Mouse (Mus musculus) lung, adult 10 weeks (tissue): ENCODE results near the gene Smarcd1. TPM values are rescaled to one million over a fixed set of nuclear protein-coding genes. Genes with fewer than 3 reads are reported as not detected.

Source experiments
- polyA plus RNA-seq: library from polyadenylated mRNA; stranded (reverse); fragments of 350-450 nt; fragmentation: Illumina TruSeq; extraction: RNeasy Lipid Tissue Mini Kit (QIAGEN cat#74804); gene quantifications from one replicate; pipeline ENCODE4 v1.2.3, GENCODE M21; 2014; ENCODE audit warnings: low read depth, low replicate concordance; ENCODE audit not compliant: insufficient read depth

The Smarcd1 gene
- polyA plus RNA-seq, result 10.8 TPM

DNA sequence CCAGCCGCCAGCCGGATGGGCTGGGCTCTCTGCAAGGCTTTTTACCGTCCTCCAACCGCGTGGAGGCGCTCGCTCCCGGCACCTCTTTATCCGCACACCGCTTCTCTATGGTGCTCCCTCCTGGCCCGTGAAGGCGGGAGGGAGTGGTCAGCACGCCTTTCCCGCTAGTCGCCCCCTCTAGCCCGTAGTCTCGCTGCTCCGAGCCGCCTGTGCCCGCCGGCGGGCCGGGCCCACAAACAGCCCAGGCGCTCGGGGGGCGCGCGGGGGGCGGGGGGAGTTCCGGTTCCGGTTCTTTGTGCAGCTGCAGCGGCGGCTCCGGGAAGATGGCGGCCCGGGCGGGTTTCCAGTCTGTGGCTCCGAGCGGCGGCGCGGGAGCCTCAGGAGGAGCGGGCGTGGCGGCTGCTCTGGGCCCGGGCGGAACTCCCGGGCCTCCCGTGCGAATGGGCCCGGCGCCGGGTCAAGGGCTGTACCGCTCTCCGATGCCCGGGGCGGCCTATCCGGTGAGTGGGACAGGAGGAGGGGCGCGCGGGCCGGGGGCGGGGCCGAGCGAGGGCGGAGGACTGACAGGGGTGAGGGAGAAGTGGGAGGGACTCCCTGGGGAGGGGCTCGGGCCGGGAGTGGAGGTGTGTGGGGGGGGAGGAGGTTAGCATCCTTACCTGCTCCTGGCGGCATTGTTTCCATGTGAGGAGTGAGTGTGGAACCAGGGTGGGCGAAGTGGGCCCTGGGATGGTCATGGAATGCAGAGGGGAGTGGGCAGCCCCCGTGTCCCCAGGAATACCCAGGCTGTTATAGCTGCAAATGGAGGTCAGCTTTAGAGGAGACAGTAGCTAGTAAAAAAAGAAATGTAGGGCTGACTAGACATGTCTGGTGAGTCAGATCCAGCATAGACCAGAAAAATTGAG, at the start of gene Smarcd1:
Gene Smarcd1 (plus strand): TSS at position 131 of the 902 bp plus-strand sequence.

GRCm38 (mm10) chr15:99670154-99670821, 31.6 kb upstream of the Smarcd1 start, which contains the start of gene Asic1:
TSS of gene Asic1 (plus strand) at chr15:99670368.

DNA sequence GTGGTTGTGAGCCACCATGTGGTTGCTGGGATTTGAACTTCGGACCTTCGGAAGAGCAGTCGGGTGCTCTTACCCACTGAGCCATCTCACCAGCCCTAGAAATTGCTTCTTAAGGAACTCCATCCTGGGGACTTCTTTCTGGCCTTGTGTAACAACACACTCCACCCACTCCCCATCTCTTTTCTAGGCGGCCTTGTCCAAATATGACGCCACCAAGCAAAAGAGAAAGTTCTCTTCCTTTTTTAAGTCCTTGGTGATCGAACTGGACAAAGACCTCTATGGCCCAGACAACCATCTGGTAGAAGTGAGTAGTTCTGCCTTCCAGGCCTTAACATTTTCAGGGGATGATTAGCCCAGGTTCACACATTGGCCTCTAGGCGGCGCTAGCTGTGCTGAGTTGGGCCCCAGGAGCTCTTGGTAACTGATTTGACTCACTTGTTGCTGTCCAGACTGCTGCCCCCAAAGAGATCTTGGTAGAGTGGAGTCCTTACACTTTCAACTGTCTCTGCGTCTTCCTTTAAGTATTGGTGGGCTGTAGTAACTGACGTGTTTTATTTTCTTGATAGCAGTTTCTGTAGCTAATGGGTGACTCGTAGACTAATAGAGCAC, 3.6 kb downstream of the Smarcd1 start, which contains the start of gene Gm17349:
Gene Gm17349 (minus strand): TSS at position 51 of the 609 bp plus-strand sequence.

DNA sequence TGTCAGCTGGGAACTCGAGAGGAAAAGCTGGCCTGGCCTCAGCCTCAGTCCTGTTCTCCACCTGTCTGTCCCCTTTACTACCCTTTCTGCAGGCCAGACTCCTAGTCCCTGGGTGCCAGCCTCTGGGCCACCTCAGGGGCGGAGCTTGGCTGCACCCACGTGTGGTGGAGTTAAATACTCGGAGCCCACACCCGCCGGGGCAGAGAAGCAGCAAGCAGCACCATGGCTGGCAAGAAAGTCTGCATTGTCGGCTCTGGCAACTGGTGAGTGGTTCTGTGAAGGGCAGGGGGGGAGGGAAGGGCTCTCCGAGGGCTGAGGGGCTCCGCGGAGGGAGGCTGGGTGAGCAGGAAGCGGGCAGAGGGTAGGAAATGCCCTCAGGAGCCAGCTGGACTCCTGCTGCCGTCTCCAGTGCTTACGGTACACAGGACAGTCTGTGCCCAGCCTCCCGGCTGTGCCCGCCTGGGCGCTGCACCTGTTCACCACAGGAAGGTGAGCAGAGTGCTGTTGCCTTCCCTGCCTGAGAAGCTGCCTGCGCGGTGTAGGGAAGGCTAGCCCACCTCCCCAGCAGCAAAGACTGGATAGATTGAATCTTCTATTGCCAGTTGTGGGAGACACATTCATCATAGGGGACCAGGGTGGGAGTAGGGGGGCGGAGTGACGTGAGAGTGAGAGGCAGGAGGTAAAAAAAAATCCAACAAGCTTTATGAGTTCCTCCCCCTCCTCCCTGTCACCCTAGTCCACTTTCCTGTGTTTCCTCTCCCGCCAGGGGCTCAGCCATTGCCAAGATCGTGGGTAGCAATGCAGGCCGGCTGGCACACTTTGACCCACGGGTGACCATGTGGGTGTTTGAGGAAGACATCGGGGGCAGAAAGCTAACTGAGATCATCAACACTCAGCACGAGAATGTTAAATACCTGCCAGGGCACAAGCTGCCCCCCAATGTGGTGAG, 15.7 kb downstream of the Smarcd1 start, which contains the start of gene Gpd1:
Gene Gpd1 (plus strand): TSS at position 130 of the 949 bp plus-strand sequence.

DNA sequence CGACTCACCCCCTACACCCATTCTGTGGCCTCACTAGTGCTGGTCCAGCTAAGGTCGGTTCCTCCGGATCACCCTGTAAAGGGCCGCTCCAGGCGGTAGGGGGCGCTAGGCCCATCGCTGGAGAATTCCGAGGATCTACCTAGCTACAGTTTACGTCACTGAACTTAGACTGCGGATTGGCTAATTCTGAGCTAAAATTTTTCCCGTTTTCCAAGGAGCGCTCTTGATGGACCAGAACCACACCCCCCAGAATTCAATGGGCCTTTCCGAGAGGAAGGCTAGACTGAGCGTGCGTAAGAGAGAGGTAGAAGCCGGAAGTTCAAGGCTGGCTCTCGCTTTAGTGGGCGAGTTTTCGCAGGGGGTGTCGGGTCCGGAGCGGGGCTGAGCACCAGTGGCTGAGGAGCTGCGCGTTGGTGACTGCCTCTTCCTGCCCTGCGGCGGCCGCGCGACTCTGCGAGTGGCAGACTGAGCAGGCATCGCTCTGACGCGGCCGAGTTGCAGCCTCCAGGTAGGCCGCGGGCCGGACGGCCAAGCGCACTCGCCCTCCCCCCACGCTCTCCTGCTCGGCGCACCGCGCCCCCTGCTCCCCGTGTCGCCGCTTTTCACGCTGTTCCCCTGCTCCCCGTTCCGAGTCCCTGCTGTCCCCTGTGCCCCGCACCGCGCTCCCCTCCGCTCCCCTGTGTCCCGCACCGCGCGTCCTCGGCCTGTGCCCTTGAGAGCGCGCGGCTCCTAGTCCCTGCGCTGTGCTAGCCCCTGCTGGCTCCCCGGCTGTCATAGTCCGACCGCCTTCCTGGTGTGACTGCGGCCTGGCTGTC, 23.6 kb downstream of the Smarcd1 start, which contains the start of gene Cox14:
Gene Cox14 (plus strand): TSS at position 278 of the 815 bp plus-strand sequence.

Other genes starting within 250 kb of the Smarcd1 start
- 2.8 TPM for gene Nckap5l, start 244.4 kb upstream of the Smarcd1 start, polyA plus RNA-seq
- gene Bcdin3d, start 227.4 kb upstream of the Smarcd1 start, polyA plus RNA-seq, result 7.1 TPM
- 9.0 TPM for gene Faim2, start 174.0 kb upstream of the Smarcd1 start, polyA plus RNA-seq
- gene Aqp2, start 123.1 kb upstream of the Smarcd1 start, polyA plus RNA-seq, result 0.22 TPM
- 348 TPM for gene Aqp5, start 111.3 kb upstream of the Smarcd1 start, polyA plus RNA-seq
- gene Aqp6, start 100.7 kb upstream of the Smarcd1 start, polyA plus RNA-seq, result not detected
- gene Racgap1, start 50.5 kb upstream of the Smarcd1 start, polyA plus RNA-seq, result 2.9 TPM
- not detected for gene Asic1, start 31.8 kb upstream of the Smarcd1 start, polyA plus RNA-seq
- gene Gm17349, start 3.4 kb downstream of the Smarcd1 start, polyA plus RNA-seq, result not detected
- gene Gpd1, start 15.4 kb downstream of the Smarcd1 start, polyA plus RNA-seq, result 25.2 TPM
- 132 TPM for gene Cox14, start 23.5 kb downstream of the Smarcd1 start, polyA plus RNA-seq
- 42.5 TPM for gene Cers5, start 70.8 kb downstream of the Smarcd1 start, polyA plus RNA-seq
- 24.5 TPM for gene Lima1, start 173.3 kb downstream of the Smarcd1 start, polyA plus RNA-seq